Mouse (Mus musculus) hindbrain, embryonic 13.5 days (tissue): ENCODE results near the gene Ucp1. TPM values are rescaled to one million over a fixed set of nuclear protein-coding genes. Genes with fewer than 3 reads are reported as not detected.

Experiments used
- ATAC-seq: fragments of 200-750 bp; cut with Nextera tagmentation; 2 replicates; pipeline ENCODE4 v1.8.0; 2017; ENCODE audit warnings: moderate TSS enrichment; ENCODE audit not compliant: low FRiP score
- H3K27ac ChIP-seq: fragments of 300-500 bp; sonication (generic); 2 replicates; pipeline ENCODE4 v1.5.1; 2015; ENCODE audit warnings: inconsistent platforms, mild to moderate bottlenecking, moderate library complexity
- H3K27me3 ChIP-seq: fragments of 300-500 bp; sonication (generic); 2 replicates; pipeline ENCODE4 v1.6.1; 2015; ENCODE audit warnings: mild to moderate bottlenecking, inconsistent platforms
- H3K36me3 ChIP-seq: fragments of 300-500 bp; sonication (generic); 2 replicates; pipeline ENCODE4 v1.6.1; 2015; ENCODE audit warnings: mild to moderate bottlenecking, inconsistent platforms
- H3K4me1 ChIP-seq: fragments of 300-500 bp; sonication (generic); replicated peaks from 2 replicates; pipeline ENCODE4 v1.6.1; 2015; ENCODE audit warnings: inconsistent platforms
- H3K4me2 ChIP-seq: fragments of 300-500 bp; sonication (generic); 2 replicates; pipeline ENCODE4 v1.6.1; 2015; ENCODE audit warnings: inconsistent platforms, mild to moderate bottlenecking, moderate library complexity
- H3K4me3 ChIP-seq: fragments of 300-500 bp; sonication (generic); 2 replicates; pipeline ENCODE4 v1.5.1; 2015; ENCODE audit warnings: mild to moderate bottlenecking, inconsistent platforms
- H3K9ac ChIP-seq: fragments of 300-500 bp; sonication (generic); 2 replicates; pipeline ENCODE4 v1.6.1; 2015; ENCODE audit warnings: mild to moderate bottlenecking, inconsistent platforms
- H3K9me3 ChIP-seq: fragments of 300-500 bp; sonication (generic); 2 replicates; pipeline ENCODE4 v1.6.1; 2016; ENCODE audit warnings: inconsistent platforms
- WGBS: fragments of 180-500 bp; shearing (Covaris S2); methylation state at CpG from one replicate; pipeline ENCODE4 v1.1.7; 2015; 5-methylcytosine and 5-hydroxymethylcytosine counted together
- polyA plus RNA-seq: library from polyadenylated mRNA; unstranded; fragments of >200 nt; fragmentation: Nextera tagmentation; extraction: Ambion mirVana; gene quantifications from 2 replicates; pipeline ENCODE4 v1.2.1, GENCODE M21; 2015

Ucp1 gene
- polyA plus RNA-seq, 1 experiment from 2014 or later, result 0.30 TPM

DNA sequence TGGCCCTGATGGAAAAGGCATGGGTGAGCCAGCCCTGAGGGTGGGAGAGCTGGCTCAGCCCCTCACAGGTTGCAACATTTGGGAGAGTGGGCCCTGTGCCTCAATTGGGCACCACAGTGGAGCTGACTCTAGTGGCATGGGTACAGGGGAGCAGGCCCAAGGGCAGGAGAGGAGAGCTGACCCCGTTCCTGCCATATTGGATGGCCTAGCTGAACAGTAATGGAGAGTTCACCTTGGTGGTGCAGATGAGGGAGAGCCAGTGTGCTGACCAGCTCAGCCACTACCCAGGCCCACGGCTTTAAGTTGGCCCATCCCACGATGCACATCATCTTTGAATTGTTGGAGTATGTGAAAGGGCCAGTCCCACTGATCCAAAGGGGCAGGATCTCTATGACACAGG, 51.9 kb downstream of the Ucp1 start:
- ATAC-seq, result peak; percentile 63
- WGBS, result 88% methylated on average over 3 of the region's 3 CpGs
- Histone ChIP-seq H3K9me3 (no peaks in the 10 kb centered on the region), H3K9ac (no peak overlapping the region), H3K36me3 (no peaks in the 10 kb centered on the region), H3K4me1 (no peaks in the 10 kb centered on the region), H3K27ac (no peak overlapping the region), H3K27me3 (no peaks in the 10 kb centered on the region), H3K4me2 (no peak overlapping the region), H3K4me3 (no peak overlapping the region)

- Histone ChIP-seq H3K4me1 (no peaks in the 10 kb centered on the region), H3K4me2 (no peak overlapping the region)
- no peak for ATAC-seq
Observed at GRCm38 (mm10) chr8:83342693-83343092, 52.5 kb downstream of the Ucp1 start.

More at GRCm38 (mm10) chr8:83342693-83343092, 52.5 kb downstream of the Ucp1 start:
- H3K9ac ChIP-seq, result no peak overlapping the region
- H3K27me3 ChIP-seq, result no peaks in the 10 kb centered on the region
- no peak overlapping the region for H3K27ac ChIP-seq
- H3K9me3 ChIP-seq, result no peaks in the 10 kb centered on the region
- H3K36me3 ChIP-seq, result no peaks in the 10 kb centered on the region
- H3K4me3 ChIP-seq, result no peak overlapping the region

Other genes starting within 250 kb of the Ucp1 start
- 15.9 and 16.4 TPM in 2 replicates for gene Tbc1d9, start 125.0 kb upstream of the Ucp1 start, polyA plus RNA-seq
- gene Gm10645, start 124.2 kb upstream of the Ucp1 start, polyA plus RNA-seq, result 6.9 and 7.3 TPM in 2 replicates
- 23.7 and 25.8 TPM in 2 replicates for gene Elmod2, start 42.1 kb downstream of the Ucp1 start, polyA plus RNA-seq
- gene Mgat4d, start 58.1 kb downstream of the Ucp1 start, polyA plus RNA-seq, result not detected in 2 replicates
- gene Clgn, start 99.5 kb downstream of the Ucp1 start, polyA plus RNA-seq, result 9.2 and 9.6 TPM in 2 replicates
- 226 and 241 TPM in 2 replicates for gene Scoc, start 168.0 kb downstream of the Ucp1 start, polyA plus RNA-seq
- gene Olfr370, start 245.4 kb downstream of the Ucp1 start, polyA plus RNA-seq, result 0.05 and 0.09 TPM in 2 replicates